Mouse (Mus musculus): ENCODE data around the gene Ghrhr. TPM values are rescaled to one million over a fixed set of nuclear protein-coding genes. Genes with fewer than 3 reads are reported as not detected.
A peak's percentile ranks its signal among the peaks of the same experiment; 100 is the strongest.

Gene Ghrhr
- total and polyA plus RNA-seq, 2 experiments from 2014 or later: not detected

GRCm38 (mm10) chr6:55358731-55359143 is 17.4 kb upstream of the Ghrhr start:
- ATAC-seq: peak; percentile 34; the same call in 1 of the 2 replicates
- no peaks in the 10 kb centered on the region for H3K36me3 ChIP-seq (ENCODE audit: insufficient read depth)
- H3K4me2 ChIP-seq (ENCODE audit: low read depth): no peak overlapping the region
- H3K9ac ChIP-seq: no peak overlapping the region
- peak; percentile 33 for DNase-seq
- TF ChIP-seq CTCF (IDR thresholded peaks at IDR 0.05; ENCODE audit: low read depth): peak; percentile 79
- 30% methylated on average over 2 of the region's 2 CpGs for WGBS
- no peaks in the 10 kb centered on the region for H3K9me3 ChIP-seq (ENCODE audit: low read length)
- H3K4me3 ChIP-seq (ENCODE audit: low read depth, low read length): no peak overlapping the region
- H3K27ac ChIP-seq (ENCODE audit: low read depth, low read length): no peak overlapping the region
- no peaks in the 10 kb centered on the region for H3K4me1 ChIP-seq (ENCODE audit: insufficient read depth)
- H3K27me3 ChIP-seq (ENCODE audit: insufficient read depth, low read length): no peaks in the 10 kb centered on the region

- H3K4me2 ChIP-seq (ENCODE audit: low read depth): no peak overlapping the region
- H3K36me3 ChIP-seq (ENCODE audit: insufficient read depth): no peaks in the 10 kb centered on the region
- WGBS: 96% methylated on average over 1 of the region's 1 CpGs
- no peak overlapping the region for H3K9ac ChIP-seq
- no peak overlapping the region for H3K4me3 ChIP-seq (ENCODE audit: low read depth, low read length)
- no peak overlapping the region for H3K27ac ChIP-seq (ENCODE audit: low read depth, low read length)
- TF ChIP-seq CTCF (IDR thresholded peaks at IDR 0.05; ENCODE audit: low read depth): no peak
- no peaks in the 10 kb centered on the region for H3K4me1 ChIP-seq (ENCODE audit: insufficient read depth)
- no peak for ATAC-seq
- DNase-seq: no peak
- no peaks in the 10 kb centered on the region for H3K27me3 ChIP-seq (ENCODE audit: insufficient read depth, low read length)
- H3K9me3 ChIP-seq (ENCODE audit: low read length): no peaks in the 10 kb centered on the region
Measured at GRCm38 (mm10) chr6:55362663-55363062, 13.4 kb upstream of the Ghrhr start.

- no peaks in the 10 kb centered on the region for H3K27me3 ChIP-seq (ENCODE audit: insufficient read depth, low read length)
- H3K4me3 ChIP-seq (ENCODE audit: low read depth, low read length): no peak overlapping the region
- DNase-seq (no peak), ATAC-seq (no peak)
- H3K4me2 ChIP-seq (ENCODE audit: low read depth): no peak overlapping the region
- no peaks in the 10 kb centered on the region for H3K4me1 ChIP-seq (ENCODE audit: insufficient read depth)
- H3K36me3 ChIP-seq (ENCODE audit: insufficient read depth): no peaks in the 10 kb centered on the region
- no peaks in the 10 kb centered on the region for H3K9me3 ChIP-seq (ENCODE audit: low read length)
- H3K9ac ChIP-seq: no peak overlapping the region
- H3K27ac ChIP-seq (ENCODE audit: low read depth, low read length): no peak overlapping the region
- no peak for TF ChIP-seq CTCF (IDR thresholded peaks at IDR 0.05; ENCODE audit: low read depth)
Measured at GRCm38 (mm10) chr6:55367126-55367525, 9.0 kb upstream of the Ghrhr start.

- DNase-seq (no peak), ATAC-seq (no peak)
- no peak overlapping the region for H3K9ac ChIP-seq
- H3K36me3 ChIP-seq (ENCODE audit: insufficient read depth): no peaks in the 10 kb centered on the region
- no peaks in the 10 kb centered on the region for H3K27me3 ChIP-seq (ENCODE audit: insufficient read depth, low read length)
- WGBS: 93% methylated on average over 6 of the region's 6 CpGs
- no peak for TF ChIP-seq CTCF (IDR thresholded peaks at IDR 0.05; ENCODE audit: low read depth)
- H3K4me1 ChIP-seq (ENCODE audit: insufficient read depth): no peaks in the 10 kb centered on the region
- no peak overlapping the region for H3K27ac ChIP-seq (ENCODE audit: low read depth, low read length)
- no peaks in the 10 kb centered on the region for H3K9me3 ChIP-seq (ENCODE audit: low read length)
- no peak overlapping the region for H3K4me3 ChIP-seq (ENCODE audit: low read depth, low read length)
- no peak overlapping the region for H3K4me2 ChIP-seq (ENCODE audit: low read depth)
Measured at GRCm38 (mm10) chr6:55370831-55371230, 5.3 kb upstream of the Ghrhr start.

DNA sequence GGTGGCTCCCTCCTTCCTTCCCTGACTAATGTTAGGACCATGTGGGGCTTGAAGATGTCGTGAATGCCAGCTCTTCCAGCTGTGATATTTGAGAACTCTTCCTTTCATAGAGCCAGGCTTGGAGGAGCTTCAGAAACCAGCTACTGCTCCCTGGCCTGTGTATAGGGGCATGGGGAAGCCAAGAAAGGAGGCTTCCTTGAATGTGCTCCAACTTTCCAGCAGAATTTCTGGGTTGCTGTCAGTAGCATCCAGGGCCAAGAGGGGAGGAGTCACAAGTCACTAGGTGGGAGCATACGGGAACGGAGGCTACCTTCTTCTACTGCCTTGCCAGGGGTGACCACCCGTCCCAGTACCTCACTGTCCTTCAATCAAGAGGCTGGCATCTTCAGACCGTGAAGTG is 416 bp downstream of the Ghrhr start:
- no peaks in the 10 kb centered on the region for H3K9me3 ChIP-seq (ENCODE audit: low read length)
- 70% methylated on average over 5 of the region's 5 CpGs for WGBS
- no peak overlapping the region for H3K4me2 ChIP-seq (ENCODE audit: low read depth)
- DNase-seq: no peak
- H3K27me3 ChIP-seq (ENCODE audit: insufficient read depth, low read length): no peaks in the 10 kb centered on the region
- H3K27ac ChIP-seq (ENCODE audit: low read depth, low read length): no peak overlapping the region
- no peaks in the 10 kb centered on the region for H3K4me1 ChIP-seq (ENCODE audit: insufficient read depth)
- H3K36me3 ChIP-seq (ENCODE audit: insufficient read depth): no peaks in the 10 kb centered on the region
- no peak for ATAC-seq
- no peak overlapping the region for H3K9ac ChIP-seq
- H3K4me3 ChIP-seq (ENCODE audit: low read depth, low read length): no peak overlapping the region
- no peak for TF ChIP-seq CTCF (IDR thresholded peaks at IDR 0.05; ENCODE audit: low read depth)

- DNase-seq (no peak), ATAC-seq (no peak)
- Histone ChIP-seq H3K9me3 (ENCODE audit: low read length) (no peaks in the 10 kb centered on the region), H3K4me1 (ENCODE audit: insufficient read depth) (no peaks in the 10 kb centered on the region), H3K27me3 (ENCODE audit: insufficient read depth, low read length) (no peaks in the 10 kb centered on the region), H3K9ac (no peak overlapping the region), H3K36me3 (ENCODE audit: insufficient read depth) (no peaks in the 10 kb centered on the region), H3K4me3 (ENCODE audit: low read depth, low read length) (no peak overlapping the region), H3K27ac (ENCODE audit: low read depth, low read length) (no peak overlapping the region), H3K4me2 (ENCODE audit: low read depth) (no peak overlapping the region)
- 86% methylated on average over 4 of the region's 4 CpGs for WGBS
- no peak for TF ChIP-seq CTCF (IDR thresholded peaks at IDR 0.05; ENCODE audit: low read depth)
Measured at GRCm38 (mm10) chr6:55377461-55377860, 1.4 kb downstream of the Ghrhr start.

- DNase-seq (peak; percentile 85), ATAC-seq (peak; percentile 87)
- Histone ChIP-seq H3K4me1 (ENCODE audit: insufficient read depth) (no peaks in the 10 kb centered on the region), H3K4me3 (ENCODE audit: low read depth, low read length) (no peak overlapping the region), H3K27ac (ENCODE audit: low read depth, low read length) (no peak overlapping the region), H3K36me3 (ENCODE audit: insufficient read depth) (no peaks in the 10 kb centered on the region), H3K9me3 (ENCODE audit: low read length) (no peaks in the 10 kb centered on the region), H3K9ac (no peak overlapping the region), H3K27me3 (ENCODE audit: insufficient read depth, low read length) (no peaks in the 10 kb centered on the region), H3K4me2 (ENCODE audit: low read depth) (no peak overlapping the region)
- 39% methylated on average over 3 of the region's 3 CpGs for WGBS
- peak; percentile 92 for TF ChIP-seq CTCF (IDR thresholded peaks at IDR 0.05; ENCODE audit: low read depth)
Measured at GRCm38 (mm10) chr6:55379641-55380335, 3.7 kb downstream of the Ghrhr start.
